Mouse (Mus musculus) intestine, postnatal 0 days (tissue): ENCODE data around the gene Tmem150a. TPM values are rescaled to one million over a fixed set of nuclear protein-coding genes. Genes with fewer than 3 reads are reported as not detected.

Experiments
- ATAC-seq: fragments of 200-750 bp; cut with Nextera tagmentation; 2 replicates; pipeline ENCODE4 v1.8.0; 2017; ENCODE audit warnings: mild to moderate bottlenecking, moderate TSS enrichment, moderate library complexity
- H3K27ac ChIP-seq: fragments of 300-500 bp; sonication (generic); 2 replicates; pipeline ENCODE4 v1.5.1; 2014; ENCODE audit warnings: mild to moderate bottlenecking, low read depth, low read length, moderate library complexity
- H3K27me3 ChIP-seq: fragments of 300-500 bp; sonication (generic); replicated peaks from 2 replicates; pipeline ENCODE4 v1.6.1; 2014; ENCODE audit warnings: low read length, mixed read lengths; ENCODE audit not compliant: control insufficient read depth, insufficient read depth
- H3K36me3 ChIP-seq: fragments of 300-500 bp; sonication (generic); 2 replicates; pipeline ENCODE4 v1.6.1; 2014; ENCODE audit warnings: mild to moderate bottlenecking, moderate library complexity; ENCODE audit not compliant: control insufficient read depth, insufficient read depth
- H3K4me1 ChIP-seq: fragments of 300-500 bp; sonication (generic); replicated peaks from 2 replicates; pipeline ENCODE4 v1.6.1; 2014; ENCODE audit warnings: antibody characterized with exemption, low read length, mixed read lengths; ENCODE audit not compliant: control insufficient read depth, insufficient read depth
- H3K4me2 ChIP-seq: fragments of 300-500 bp; sonication (generic); replicated peaks from 2 replicates; pipeline ENCODE4 v1.6.1; 2014; ENCODE audit warnings: low read depth, mild to moderate bottlenecking, moderate library complexity
- H3K4me3 ChIP-seq: fragments of 300-500 bp; sonication (generic); 2 replicates; pipeline ENCODE4 v1.5.1; 2014; ENCODE audit warnings: low read depth, low read length
- H3K9ac ChIP-seq: fragments of 300-500 bp; sonication (generic); 2 replicates; pipeline ENCODE4 v1.6.1; 2014; ENCODE audit warnings: mild to moderate bottlenecking, low read depth, low read length
- H3K9me3 ChIP-seq: fragments of 300-500 bp; sonication (generic); 2 replicates; pipeline ENCODE4 v1.6.1; 2016; ENCODE audit warnings: mixed run types; ENCODE audit not compliant: control insufficient read depth
- CTCF ChIP-seq: sonication (generic); IDR thresholded peaks from 2 replicates; pipeline ENCODE4 v1.5.1; 2016; ENCODE audit warnings: low read depth, mild to moderate bottlenecking, control low read depth, antibody characterized with exemption, moderate library complexity
- WGBS: fragments of 180-500 bp; shearing (Covaris S2); extraction: QIAGEN DNeasy Blood & Tissue Kit; methylation state at CpG from one replicate; pipeline ENCODE4 v1.1.7; 2014; 5-methylcytosine and 5-hydroxymethylcytosine counted together
- polyA plus RNA-seq: library from polyadenylated mRNA; unstranded; fragments of >200 nt; fragmentation: Nextera tagmentation; extraction: Ambion mirVana; gene quantifications from 2 replicates; pipeline ENCODE4 v1.2.1, GENCODE M21; 2015

The Tmem150a gene
- polyA plus RNA-seq, 1 experiment from 2014 or later = 12.4 TPM

GRCm38 (mm10) chr6:72383142-72383820 is 28.0 kb downstream of the Tmem150a start:
- H3K9ac ChIP-seq = no peak overlapping the region
- H3K36me3 ChIP-seq = peaks cover 37% of the 10 kb centered on the region
- no peak overlapping the region for H3K4me3 ChIP-seq
- no peaks in the 10 kb centered on the region for H3K27me3 ChIP-seq
- no peaks in the 10 kb centered on the region for H3K9me3 ChIP-seq
- H3K4me2 ChIP-seq = no peak overlapping the region
- ATAC-seq = no peak
- no peaks in the 10 kb centered on the region for H3K4me1 ChIP-seq
- no peak for TF ChIP-seq CTCF
- H3K27ac ChIP-seq = no peak overlapping the region
- 84% methylated on average over 6 of the region's 6 CpGs for WGBS

DNA sequence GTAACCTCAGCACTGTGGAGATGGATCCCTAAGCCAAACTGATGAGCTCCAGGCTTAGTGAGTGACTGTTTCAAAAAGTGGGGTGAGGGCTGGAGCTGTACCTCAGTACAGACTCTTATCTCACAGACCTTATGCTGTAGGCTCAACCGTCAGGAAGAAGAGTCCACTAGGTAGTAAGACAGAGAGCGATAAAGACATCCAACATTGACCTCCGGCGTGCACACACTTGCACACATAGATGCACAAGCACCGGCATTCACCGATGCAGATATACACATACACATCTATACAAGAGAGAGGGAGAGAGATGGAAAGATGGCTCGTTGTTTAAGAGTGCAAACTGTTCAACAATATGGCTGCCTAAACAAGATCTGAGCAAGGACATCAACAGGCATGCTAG is 28.7 kb downstream of the Tmem150a start:
- no peak for ATAC-seq
- no peak overlapping the region for H3K27ac ChIP-seq
- TF ChIP-seq CTCF = no peak
- H3K36me3 ChIP-seq = peaks cover 40% of the 10 kb centered on the region
- 91% methylated on average over 7 of the region's 7 CpGs for WGBS
- no peaks in the 10 kb centered on the region for H3K9me3 ChIP-seq
- no peak overlapping the region for H3K4me3 ChIP-seq
- H3K4me2 ChIP-seq = no peak overlapping the region
- H3K9ac ChIP-seq = no peak overlapping the region
- H3K4me1 ChIP-seq = peaks cover 3% of the 10 kb centered on the region; the same call in 1 of the 2 replicates
- H3K27me3 ChIP-seq = no peaks in the 10 kb centered on the region

GRCm38 (mm10) chr6:72385258-72385657 is 30.0 kb downstream of the Tmem150a start:
- H3K27ac ChIP-seq = no peak overlapping the region
- WGBS = 79% methylated on average over 4 of the region's 4 CpGs
- H3K4me3 ChIP-seq = no peak overlapping the region
- H3K4me1 ChIP-seq = peaks cover 5% of the 10 kb centered on the region; the same call in 1 of the 2 replicates
- no peak overlapping the region for H3K9ac ChIP-seq
- ATAC-seq = no peak
- peaks cover 40% of the 10 kb centered on the region for H3K36me3 ChIP-seq
- H3K9me3 ChIP-seq = no peaks in the 10 kb centered on the region
- no peak for TF ChIP-seq CTCF
- no peaks in the 10 kb centered on the region for H3K27me3 ChIP-seq
- H3K4me2 ChIP-seq = no peak overlapping the region

GRCm38 (mm10) chr6:72386561-72386960 is 31.3 kb downstream of the Tmem150a start:
- Histone ChIP-seq H3K27ac (no peak overlapping the region), H3K36me3 (peaks cover 40% of the 10 kb centered on the region), H3K27me3 (no peaks in the 10 kb centered on the region), H3K9ac (no peak overlapping the region), H3K4me3 (no peak overlapping the region), H3K9me3 (no peaks in the 10 kb centered on the region), H3K4me1 (peaks cover 5% of the 10 kb centered on the region; the same call in 1 of the 2 replicates), H3K4me2 (no peak overlapping the region)
- TF ChIP-seq CTCF = no peak
- ATAC-seq = no peak
- WGBS = 97% methylated on average over 2 of the region's 2 CpGs

DNA sequence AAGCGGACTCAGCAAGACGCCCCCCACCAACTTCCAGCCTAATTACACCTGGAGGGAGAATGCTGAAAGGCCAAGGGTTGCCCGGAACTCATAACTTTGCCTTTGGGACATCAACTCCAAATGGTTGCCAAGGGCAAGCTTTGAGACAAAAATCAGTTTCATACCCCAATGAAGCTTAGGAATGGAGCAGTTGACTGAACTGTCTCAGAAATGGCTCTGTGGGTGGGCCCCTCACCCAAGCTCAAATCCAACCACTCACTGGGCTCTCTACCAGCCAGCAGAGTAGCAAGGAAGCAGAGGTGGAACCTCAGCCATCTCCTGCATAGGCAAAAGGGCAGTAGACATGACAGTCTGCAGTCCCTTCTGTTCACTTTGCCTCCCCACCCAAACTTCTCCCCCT is 32.6 kb downstream of the Tmem150a start:
- no peak for TF ChIP-seq CTCF
- ATAC-seq = no peak

DNA sequence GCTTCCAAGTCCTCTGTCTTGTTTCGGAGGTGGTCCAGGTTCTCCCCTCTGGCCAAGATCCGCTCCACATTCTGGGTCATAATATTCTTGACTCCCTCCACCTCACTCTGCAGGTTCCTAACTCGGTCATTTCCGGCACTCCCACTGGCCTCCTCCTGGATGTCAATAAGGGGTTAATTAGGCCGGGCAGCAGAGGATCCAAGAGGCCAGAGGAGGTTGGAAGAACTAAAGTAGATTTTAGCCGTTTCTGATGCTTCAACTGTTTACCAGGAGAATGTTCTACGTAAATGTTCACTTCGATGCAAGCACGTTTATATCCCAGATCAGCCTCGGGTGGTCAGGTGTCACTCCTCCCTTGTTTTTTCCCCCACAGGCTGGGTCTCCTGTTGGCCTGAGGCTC is 33.0 kb downstream of the Tmem150a start:
- H3K9ac ChIP-seq = no peak overlapping the region
- H3K27me3 ChIP-seq = no peaks in the 10 kb centered on the region
- 62% methylated on average over 10 of the region's 10 CpGs for WGBS
- H3K4me1 ChIP-seq = peaks cover 5% of the 10 kb centered on the region; the same call in 1 of the 2 replicates
- peak overlapping the region; percentile 78 for H3K4me2 ChIP-seq
- H3K4me3 ChIP-seq = no peak overlapping the region
- no peak overlapping the region for H3K27ac ChIP-seq
- H3K36me3 ChIP-seq = peaks cover 40% of the 10 kb centered on the region
- no peak for ATAC-seq
- no peaks in the 10 kb centered on the region for H3K9me3 ChIP-seq
- TF ChIP-seq CTCF = no peak

More for the DNA sequence above, 32.6 kb downstream of the Tmem150a start:
- no peak overlapping the region for H3K27ac ChIP-seq
- no peak overlapping the region for H3K9ac ChIP-seq
- H3K4me3 ChIP-seq = no peak overlapping the region
- H3K27me3 ChIP-seq = no peaks in the 10 kb centered on the region
- 96% methylated on average over 3 of the region's 3 CpGs for WGBS
- H3K4me1 ChIP-seq = peaks cover 5% of the 10 kb centered on the region; the same call in 1 of the 2 replicates
- H3K36me3 ChIP-seq = peaks cover 40% of the 10 kb centered on the region
- H3K4me2 ChIP-seq = no peak overlapping the region
- no peaks in the 10 kb centered on the region for H3K9me3 ChIP-seq
